In genomic region chr5:146307744-146308096, GRCm38 (mm10) we compare ENCODE assay signal across 17 mouse cellular contexts.
DNase-seq lines count a peak whose midpoint lies in the region; ATAC-seq lines count a peak whose summit lies in the region.
"Had no signal": no experiment of that assay in that cellular context is flagged by ENCODE, and none has a peak within 500 bp of the region (broad histone marks: within the 10 kb centered on the region; RNA-seq: fewer than 3 reads in every experiment).

No protein-coding gene starts in this region.

- H3K4me3 ChIP-seq in kidney, embryonic 14.5 days (ENCODE audit: low read length) = no peak overlapping the region
- H3K4me3 ChIP-seq in erythroblast, embryonic 14.5 days (replicated peaks) = peak overlapping the region; percentile 63
- peak overlapping the region; percentile 42 for H3K4me3 ChIP-seq in liver, embryonic 15.5 days (replicated peaks)
- H3K4me3 ChIP-seq in midbrain, embryonic 10.5 days = no peak overlapping the region
- no peak overlapping the region for H3K4me3 ChIP-seq in midbrain, embryonic 13.5 days (replicated peaks)
- H3K4me3 ChIP-seq: forebrain, embryonic 10.5 days; heart, embryonic 15.5 days; hindbrain, embryonic 12.5 days; midbrain, embryonic 15.5 days had no signal

- WGBS in kidney, embryonic 14.5 days = 94% methylated on average over 4 of the region's 4 CpGs
- 38% methylated on average over 4 of the region's 4 CpGs for WGBS in liver, embryonic 15.5 days (ENCODE audit: insufficient replicate concordance)
- WGBS in midbrain, embryonic 10.5 days = 96% methylated on average over 4 of the region's 4 CpGs
- WGBS in midbrain, embryonic 13.5 days = 96% methylated on average over 4 of the region's 4 CpGs

- DNase-seq in kidney, postnatal 4 days = no peak
- peak; percentile 96 for DNase-seq in MEL-GATA-1-ER (ENCODE audit: extremely low read depth, low read depth)
- no peak for DNase-seq in embryo, embryonic 9.5 days (ENCODE audit: extremely low spot score)
- DNase-seq in midbrain, embryonic 10.5 days (ENCODE audit: low spot score) = no peak
- DNase-seq: cerebellum, adult 11 months; cerebellum, postnatal 25 days; gastrocnemius, postnatal 25 days; kidney, adult 11 months; left cerebral cortex, postnatal 4 days had no signal

- H3K4me2 ChIP-seq in kidney, embryonic 14.5 days (replicated peaks; ENCODE audit: low read depth, low read length) = no peak overlapping the region
- H3K4me2 ChIP-seq in liver, embryonic 15.5 days = peak overlapping the region; percentile 47
- no peak overlapping the region for H3K4me2 ChIP-seq in midbrain, embryonic 13.5 days (replicated peaks)
- H3K4me2 ChIP-seq: heart, embryonic 15.5 days; hindbrain, embryonic 12.5 days; midbrain, embryonic 15.5 days had no signal

- H3K27me3 ChIP-seq in kidney, embryonic 14.5 days (ENCODE audit: control insufficient read depth, insufficient read depth, low read length) = no peaks in the 10 kb centered on the region
- H3K27me3 ChIP-seq in erythroblast, embryonic 14.5 days (ENCODE audit: control insufficient read depth) = no peaks in the 10 kb centered on the region; the same call in 1 of the 2 replicates
- H3K27me3 ChIP-seq in liver, embryonic 15.5 days = no peaks in the 10 kb centered on the region
- H3K27me3 ChIP-seq in midbrain, embryonic 10.5 days (ENCODE audit: low read depth, poor library complexity, severe bottlenecking) = no peaks in the 10 kb centered on the region
- H3K27me3 ChIP-seq in midbrain, embryonic 13.5 days = no peaks in the 10 kb centered on the region
- H3K27me3 ChIP-seq: heart, embryonic 15.5 days; hindbrain, embryonic 12.5 days; midbrain, embryonic 15.5 days had no signal

- peak; percentile 28; the same call in 1 of the 2 replicates for ATAC-seq in kidney, embryonic 14.5 days (ENCODE audit: low FRiP score, low TSS enrichment)
- peak; percentile 91 for ATAC-seq in liver, embryonic 15.5 days (ENCODE audit: insufficient read depth)
- ATAC-seq in midbrain, embryonic 13.5 days = no peak
- ATAC-seq: midbrain, embryonic 15.5 days had no signal

- no peaks in the 10 kb centered on the region for H3K9me3 ChIP-seq in kidney, embryonic 14.5 days (ENCODE audit: control insufficient read depth, low read length)
- H3K9me3 ChIP-seq in erythroblast, embryonic 14.5 days (ENCODE audit: control insufficient read depth, low read length) = peaks cover 38% of the 10 kb centered on the region
- peaks cover 6% of the 10 kb centered on the region for H3K9me3 ChIP-seq in liver, embryonic 15.5 days (replicated peaks)
- H3K9me3 ChIP-seq in midbrain, embryonic 10.5 days (replicated peaks) = no peaks in the 10 kb centered on the region; the same call in 1 of the 2 replicates
- H3K9me3 ChIP-seq in midbrain, embryonic 13.5 days = no peaks in the 10 kb centered on the region
- H3K9me3 ChIP-seq: forebrain, embryonic 10.5 days; heart, embryonic 15.5 days; hindbrain, embryonic 12.5 days; midbrain, embryonic 15.5 days had no signal

- no peak overlapping the region for H3K9ac ChIP-seq in kidney, embryonic 14.5 days (ENCODE audit: low read depth, low read length)
- peak overlapping the region; percentile 30; the same call in 1 of the 2 replicates for H3K9ac ChIP-seq in liver, embryonic 15.5 days
- H3K9ac ChIP-seq in midbrain, embryonic 13.5 days (replicated peaks) = no peak overlapping the region
- H3K9ac ChIP-seq: heart, embryonic 15.5 days; hindbrain, embryonic 12.5 days; midbrain, embryonic 15.5 days had no signal

- no peak overlapping the region for H3K27ac ChIP-seq in kidney, embryonic 14.5 days (ENCODE audit: low read depth, low read length)
- H3K27ac ChIP-seq in liver, embryonic 15.5 days (replicated peaks) = peak overlapping the region; percentile 90
- H3K27ac ChIP-seq in midbrain, embryonic 10.5 days (replicated peaks) = no peak overlapping the region
- no peak overlapping the region for H3K27ac ChIP-seq in midbrain, embryonic 13.5 days
- H3K27ac ChIP-seq: forebrain, embryonic 10.5 days; heart, embryonic 15.5 days; hindbrain, embryonic 12.5 days; midbrain, embryonic 15.5 days had no signal

- peaks cover 10% of the 10 kb centered on the region; the same call in 1 of the 2 replicates for H3K36me3 ChIP-seq in kidney, embryonic 14.5 days (ENCODE audit: control insufficient read depth, insufficient read depth, low read length)
- H3K36me3 ChIP-seq in erythroblast, embryonic 14.5 days (ENCODE audit: control insufficient read depth) = peaks cover 81% of the 10 kb centered on the region
- H3K36me3 ChIP-seq in liver, embryonic 15.5 days (replicated peaks) = peaks cover 54% of the 10 kb centered on the region
- H3K36me3 ChIP-seq in midbrain, embryonic 10.5 days = peaks cover 56% of the 10 kb centered on the region
- peaks cover 22% of the 10 kb centered on the region for H3K36me3 ChIP-seq in midbrain, embryonic 13.5 days

- no peaks in the 10 kb centered on the region for H3K4me1 ChIP-seq in kidney, embryonic 14.5 days (ENCODE audit: control insufficient read depth, insufficient read depth, low read length)
- peaks cover 86% of the 10 kb centered on the region for H3K4me1 ChIP-seq in erythroblast, embryonic 14.5 days (ENCODE audit: control insufficient read depth)
- H3K4me1 ChIP-seq in liver, embryonic 15.5 days (replicated peaks) = peaks cover 67% of the 10 kb centered on the region
- H3K4me1 ChIP-seq in midbrain, embryonic 10.5 days = no peaks in the 10 kb centered on the region
- no peaks in the 10 kb centered on the region; the same call in 1 of the 2 replicates for H3K4me1 ChIP-seq in midbrain, embryonic 13.5 days (replicated peaks)
- H3K4me1 ChIP-seq: heart, embryonic 15.5 days; hindbrain, embryonic 12.5 days; midbrain, embryonic 15.5 days had no signal

Comparison
In these comparisons a context has a peak if more than half of its experiments do, and no peak if none do; other contexts are left out.
1. H3K4me3 ChIP-seq: peak in erythroblast, embryonic 14.5 days (single experiment) and liver, embryonic 15.5 days (single experiment); none in kidney, embryonic 14.5 days (single experiment), midbrain, embryonic 10.5 days (single experiment) and midbrain, embryonic 13.5 days (single experiment).